8 mouse cellular contexts compared by ENCODE assay signal in genomic region chr9:88274040-88274439, GRCm38 (mm10). TPM values are rescaled to one million over a fixed set of nuclear protein-coding genes. Genes with fewer than 3 reads are reported as not detected.
DNase-seq lines count a peak whose midpoint lies in the region; ATAC-seq lines count a peak whose summit lies in the region.

No protein-coding gene starts in this region.

- peak; percentile 56 for DNase-seq in left cerebral cortex, postnatal 4 days
- DNase-seq in left cerebral cortex, adult 8-10 months (ENCODE audit: low spot score in 2 of 2): no peak
- DNase-seq in cerebellum, adult 9-10 months: peak; percentile 47
- DNase-seq in heart, postnatal 25 days (ENCODE audit: low spot score): peak; percentile 33
- no peak for DNase-seq in frontal cortex, postnatal 36 days (ENCODE audit: low spot score in 2 of 2)
- DNase-seq in ovary, postnatal 14 days (ENCODE audit: low spot score): no peak
- DNase-seq in c-Kit-positive CD71-positive TER-119-positive erythroid progenitor cells, embryonic 14.5 days (ENCODE audit: low spot score): no peak

- 0 out of 2 replicates have a peak, but pooled peaks have one; percentile 57 for ATAC-seq in lung, embryonic 15.5 days (ENCODE audit: borderline replicate concordance, extremely low read depth, low FRiP score, low TSS enrichment)

- H3K4me3 ChIP-seq in lung, embryonic 15.5 days: no peak overlapping the region

- H3K9me3 ChIP-seq in lung, embryonic 15.5 days: no peaks in the 10 kb centered on the region

- intact Hi-C loops in left cerebral cortex, postnatal 4 days (cut with DNase I): no loop called here
- intact Hi-C loops in heart, postnatal 25 days (cut with DNase I): no loop called here

- H3K4me1 ChIP-seq in lung, embryonic 15.5 days: no peaks in the 10 kb centered on the region

- no peaks in the 10 kb centered on the region for H3K27me3 ChIP-seq in lung, embryonic 15.5 days

- no peaks in the 10 kb centered on the region for H3K36me3 ChIP-seq in lung, embryonic 15.5 days

- no peak overlapping the region for H3K27ac ChIP-seq in lung, embryonic 15.5 days

- H3K4me2 ChIP-seq in lung, embryonic 15.5 days: no peak overlapping the region

- H3K9ac ChIP-seq in lung, embryonic 15.5 days: no peak overlapping the region

RNA-seq across cellular contexts. Expression of gene Nt5e, which starts 53.0 kb away (rescaled TPM):
- 1 to 10 TPM; 2.9 to 3.4 TPM for total RNA-seq in left cerebral cortex, postnatal 4 days (2021)
- total RNA-seq in left cerebral cortex, adult 8-10 months (2022): 1 to 10 TPM; 4.7 to 6.5 (median 5.6) TPM
- 10 to 100 TPM; 13.3 to 13.9 TPM for total RNA-seq in heart, postnatal 25 days (2021)
- 3.4 and 3.6 TPM in 2 replicates for polyA plus RNA-seq in lung, embryonic 15.5 days (2015; fragmentation: Nextera tagmentation; extraction: Ambion mirVana)

Comparison
In these comparisons a context has a peak if more than half of its experiments do, and no peak if none do; other contexts are left out.
1. DNase-seq: peak in left cerebral cortex, postnatal 4 days (single experiment), cerebellum, adult 9-10 months (single experiment) and heart, postnatal 25 days (single experiment); none in left cerebral cortex, adult 8-10 months (0 of 2), frontal cortex, postnatal 36 days (0 of 2), ovary, postnatal 14 days (single experiment) and c-Kit-positive CD71-positive TER-119-positive erythroid progenitor cells, embryonic 14.5 days (single experiment).